8 mouse cellular contexts compared by ENCODE assay signal in the genomic region with DNA sequence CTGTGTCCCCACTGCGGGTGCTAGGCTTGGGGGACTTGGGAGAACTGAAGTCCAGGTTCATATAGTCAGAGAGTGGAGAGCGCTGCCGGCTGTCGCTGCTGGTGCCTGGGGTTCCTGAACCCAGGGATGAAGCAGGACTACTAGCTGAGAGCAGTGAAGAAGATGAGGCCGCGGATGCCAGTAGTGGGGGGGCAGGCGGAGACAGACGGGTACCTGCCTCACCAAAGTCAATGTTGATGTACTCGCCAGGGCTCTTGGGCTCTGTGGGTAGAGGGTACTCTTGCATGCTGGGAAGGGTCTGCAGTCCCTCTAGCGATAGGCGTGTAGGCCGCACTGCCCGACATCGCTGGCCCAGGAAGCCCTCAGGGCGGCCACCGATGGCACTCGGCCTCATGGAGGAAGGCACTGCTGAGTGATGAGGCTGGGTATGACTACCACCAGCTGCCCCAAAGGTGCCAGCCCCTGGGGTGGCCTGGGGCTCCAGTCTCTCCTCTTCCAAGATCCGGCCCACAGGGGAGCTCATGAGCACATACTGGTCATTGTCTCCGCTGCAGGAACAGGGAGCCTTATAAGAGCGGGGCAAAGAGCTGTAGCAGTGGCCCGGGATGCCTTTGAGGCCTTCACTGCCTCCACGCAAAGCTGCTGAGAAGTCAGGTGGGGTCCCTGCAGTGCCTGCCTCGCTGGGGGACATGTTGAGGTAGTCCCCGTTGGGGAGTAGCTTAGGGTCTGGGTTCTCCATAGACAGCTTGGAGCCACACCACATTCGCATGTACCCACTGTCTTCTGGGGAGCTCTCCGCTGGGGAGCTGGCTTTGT. TPM values are rescaled to one million over a fixed set of nuclear protein-coding genes. Genes with fewer than 3 reads are reported as not detected.
A peak's percentile ranks its signal among the peaks of the same experiment; 100 is the strongest.
DNase-seq lines count a peak whose midpoint lies in the region; ATAC-seq and TF ChIP-seq lines count a peak whose summit lies in the region.

No protein-coding gene starts in this region.

- no peak overlapping the region for H3K27ac ChIP-seq in midbrain, postnatal 0 days (ENCODE audit: low read depth, low read length)

- no peaks in the 10 kb centered on the region for H3K27me3 ChIP-seq in midbrain, postnatal 0 days (ENCODE audit: insufficient read depth, low read length)

- ATAC-seq in midbrain, postnatal 0 days (ENCODE audit: low FRiP score) = no peak
- ATAC-seq in frontal cortex, adult (ENCODE audit: low TSS enrichment) = no peak

- peak overlapping the region; percentile 96 for H3K4me2 ChIP-seq in midbrain, postnatal 0 days (ENCODE audit: low read depth, low read length, poor library complexity, severe bottlenecking)

- intact Hi-C loops in left cerebral cortex, postnatal 25 days (cut with DNase I) = loop anchor here (2.0 to 10.0 kb wide), 6 partner anchors 178 to 568 kb away; no protein-coding TSS in a partner anchor

- TF ChIP-seq CTCF in midbrain, postnatal 0 days (IDR thresholded peaks at IDR 0.05) = no peak

- no peaks in the 10 kb centered on the region for H3K9me3 ChIP-seq in midbrain, postnatal 0 days (ENCODE audit: low read length)

- peak overlapping the region; percentile 67; the same call in 1 of the 2 replicates for H3K4me3 ChIP-seq in midbrain, postnatal 0 days (ENCODE audit: low read depth, low read length)

- DNase-seq in adrenal gland, postnatal 14 days = peak; percentile 17
- DNase-seq in adrenal gland, adult 8-10 months = no peak
- DNase-seq in thymus, postnatal 4 days = peak; percentile 21
- no peak for DNase-seq in thymus, adult 18-20 months
- peak; percentile 20 for DNase-seq in induced T-regulatory cell, adult 2 months (ENCODE audit: low read depth)
- no peak for DNase-seq in midbrain, postnatal 0 days (ENCODE audit: low spot score)
- DNase-seq in left cerebral cortex, postnatal 25 days (ENCODE audit: low spot score in 2 of 2) = no peak

- H3K9ac ChIP-seq in midbrain, postnatal 0 days (replicated peaks; ENCODE audit: low read length, poor library complexity, severe bottlenecking) = no peak overlapping the region

- peaks cover 46% of the 10 kb centered on the region for H3K4me1 ChIP-seq in midbrain, postnatal 0 days (ENCODE audit: insufficient read depth, low read length)

- no peaks in the 10 kb centered on the region for H3K36me3 ChIP-seq in midbrain, postnatal 0 days (ENCODE audit: insufficient read depth, low read length)

- WGBS in midbrain, postnatal 0 days = 78% methylated on average over 26 of the region's 26 CpGs

RNA-seq across cellular contexts. Expression of a gene that starts 2.6 kb away (rescaled TPM):
- total RNA-seq in adrenal gland, postnatal 14 days (2021) = 28.2 and 49.7 TPM in 2 replicates
- 10 to 100 TPM; 18.6 to 28.6 (median 20.4) TPM for total RNA-seq in adrenal gland, adult 8-10 months (2022)
- 37.3 and 40.4 TPM in 2 replicates for total RNA-seq in midbrain, postnatal 0 days (2014; rRNA removed)
- polyA plus RNA-seq in midbrain, postnatal 0 days (2015; fragmentation: Nextera tagmentation; extraction: Ambion mirVana) = 4.8 and 5.6 TPM in 2 replicates
- 10 to 100 TPM; 54.8 to 66.0 TPM for total RNA-seq in left cerebral cortex, postnatal 25 days (2021)

Comparison
In these comparisons a context has a peak if more than half of its experiments do, and no peak if none do; other contexts are left out.
1. DNase-seq: peak in adrenal gland, postnatal 14 days (single experiment), thymus, postnatal 4 days (single experiment) and induced T-regulatory cell, adult 2 months (single experiment); none in adrenal gland, adult 8-10 months (single experiment), thymus, adult 18-20 months (0 of 2), midbrain, postnatal 0 days (single experiment) and left cerebral cortex, postnatal 25 days (0 of 2).